Mouse (Mus musculus) liver, adult 2 months (tissue): Measurements from ENCODE around the gene Adamts14. TPM values are rescaled to one million over a fixed set of nuclear protein-coding genes. Genes with fewer than 3 reads are reported as not detected.

Source experiments
- DNase-seq: peaks from one replicate; pipeline ENCODE4 v3.0.0-alpha.2; 2011; ENCODE audit warnings: low read depth, low spot score; ENCODE audit errors: extremely low read depth
- H3K27ac ChIP-seq: fragments of 200-500 bp; replicated peaks from 2 replicates; pipeline ENCODE4 v1.5.1; 2012; ENCODE audit warnings: low read depth, mild to moderate bottlenecking, control low read depth, inconsistent platforms, low read length; ENCODE audit not compliant: insufficient read depth
- H3K27me3 ChIP-seq: fragments of 200-500 bp; 2 replicates; pipeline ENCODE4 v1.6.1; 2012; ENCODE audit warnings: mild to moderate bottlenecking, moderate library complexity, low read length, inconsistent platforms; ENCODE audit not compliant: control insufficient read depth, insufficient read depth
- H3K36me3 ChIP-seq: fragments of 200-500 bp; 2 replicates; pipeline ENCODE4 v1.6.1; 2012; ENCODE audit warnings: low read length, inconsistent platforms; ENCODE audit not compliant: control insufficient read depth, insufficient read depth
- H3K4me1 ChIP-seq: fragments of 200-500 bp; 2 replicates; pipeline ENCODE4 v1.6.1; 2011; ENCODE audit warnings: low read length; ENCODE audit not compliant: control insufficient read depth, insufficient read depth
- H3K4me3 ChIP-seq: fragments of 200-500 bp; 2 replicates; pipeline ENCODE4 v1.5.1; 2011; ENCODE audit warnings: low read depth, mild to moderate bottlenecking, control low read depth, low read length, moderate library complexity; ENCODE audit not compliant: insufficient read depth
- H3K79me2 ChIP-seq: fragments of 200-500 bp; 2 replicates; pipeline ENCODE4 v1.6.1; 2012; ENCODE audit warnings: inconsistent platforms, mild to moderate bottlenecking, low read length, moderate library complexity; ENCODE audit not compliant: control insufficient read depth, insufficient read depth
- H3K9ac ChIP-seq: fragments of 200-500 bp; 2 replicates; pipeline ENCODE4 v1.6.1; 2012; ENCODE audit warnings: low read depth, mild to moderate bottlenecking, control low read depth, inconsistent platforms, low read length
- CTCF ChIP-seq: fragments of 200-500 bp; IDR thresholded peaks from 2 replicates; pipeline ENCODE4 v1.5.1; 2011; ENCODE audit warnings: low read depth, low read length, control low read depth
- POLR2A ChIP-seq: fragments of 200-500 bp; IDR thresholded peaks from 2 replicates; pipeline ENCODE4 v1.6.1; 2011; ENCODE audit warnings: low read length, control low read depth; ENCODE audit not compliant: insufficient read depth; ENCODE audit errors: extremely low read depth
- WGBS: fragments of 180-500 bp; shearing (Covaris S2); methylation state at CpG from one replicate; pipeline ENCODE4 v1.1.7; 2018; 5-methylcytosine and 5-hydroxymethylcytosine counted together
- polyA plus RNA-seq: library from polyadenylated mRNA; depleted of rRNA; stranded (reverse); fragments of >200 nt; gene quantifications from 2 replicates; pipeline ENCODE4 v1.2.3, GENCODE M21; 2012
- total RNA-seq: library from RNA; depleted of rRNA; stranded (reverse); fragments of >200 nt; gene quantifications from 2 replicates; pipeline ENCODE4 v1.2.3, GENCODE M21; 2014

Gene Adamts14
- total and polyA plus RNA-seq, 2 experiments: 0.55 to 0.61 TPM

- H3K4me1 ChIP-seq: no peaks in the 10 kb centered on the region
- H3K27ac ChIP-seq: no peak overlapping the region
- DNase-seq: no peak
- TF ChIP-seq POLR2A (no peak), CTCF (no peak)
- no peak overlapping the region for H3K4me3 ChIP-seq
- H3K27me3 ChIP-seq: no peaks in the 10 kb centered on the region
- no peak overlapping the region for H3K9ac ChIP-seq
- H3K79me2 ChIP-seq: no peaks in the 10 kb centered on the region
- no peaks in the 10 kb centered on the region for H3K36me3 ChIP-seq
- 91% methylated on average over 13 of the region's 13 CpGs for WGBS
These were observed 24.6 kb downstream of the Adamts14 start for GRCm38 (mm10) chr10:61248596-61249114.

- H3K27me3 ChIP-seq: no peaks in the 10 kb centered on the region
- WGBS: 95% methylated on average over 6 of the region's 6 CpGs
- no peak for DNase-seq
- H3K9ac ChIP-seq: no peak overlapping the region
- no peaks in the 10 kb centered on the region for H3K4me1 ChIP-seq
- no peaks in the 10 kb centered on the region for H3K36me3 ChIP-seq
- TF ChIP-seq CTCF (no peak), POLR2A (no peak)
- H3K79me2 ChIP-seq: no peaks in the 10 kb centered on the region
- no peak overlapping the region for H3K27ac ChIP-seq
- no peak overlapping the region for H3K4me3 ChIP-seq
These were observed 26.9 kb downstream of the Adamts14 start for GRCm38 (mm10) chr10:61246288-61246687.

GRCm38 (mm10) chr10:61241961-61242421, 31.2 kb downstream of the Adamts14 start:
- Histone ChIP-seq H3K36me3 (no peaks in the 10 kb centered on the region), H3K9ac (no peak overlapping the region), H3K4me1 (no peaks in the 10 kb centered on the region), H3K27ac (no peak overlapping the region), H3K79me2 (no peaks in the 10 kb centered on the region), H3K4me3 (no peak overlapping the region), H3K27me3 (no peaks in the 10 kb centered on the region)
- WGBS: 71% methylated on average over 4 of the region's 4 CpGs
- no peak for TF ChIP-seq CTCF
- TF ChIP-seq POLR2A: no peak
- DNase-seq: no peak

- Histone ChIP-seq H3K36me3 (no peaks in the 10 kb centered on the region), H3K27me3 (no peaks in the 10 kb centered on the region), H3K27ac (no peak overlapping the region), H3K4me3 (no peak overlapping the region), H3K9ac (no peak overlapping the region), H3K4me1 (no peaks in the 10 kb centered on the region), H3K79me2 (no peaks in the 10 kb centered on the region)
- 80% methylated on average over 14 of the region's 14 CpGs for WGBS
- no peak for DNase-seq
- no peak for TF ChIP-seq CTCF
- no peak for TF ChIP-seq POLR2A
These were observed 32.9 kb downstream of the Adamts14 start for GRCm38 (mm10) chr10:61240108-61240920.

GRCm38 (mm10) chr10:61237391-61237785, 35.9 kb downstream of the Adamts14 start:
- Histone ChIP-seq H3K27me3 (no peaks in the 10 kb centered on the region), H3K4me3 (no peak overlapping the region), H3K27ac (no peak overlapping the region), H3K4me1 (no peaks in the 10 kb centered on the region), H3K9ac (no peak overlapping the region), H3K79me2 (no peaks in the 10 kb centered on the region), H3K36me3 (no peaks in the 10 kb centered on the region)
- WGBS: 94% methylated on average over 6 of the region's 6 CpGs
- TF ChIP-seq CTCF (no peak), POLR2A (no peak)
- DNase-seq: no peak
